Mouse (Mus musculus): ENCODE results near the gene Cd300a. TPM values are rescaled to one million over a fixed set of nuclear protein-coding genes. Genes with fewer than 3 reads are reported as not detected.

Cd300a gene
- polyA plus RNA-seq, 1 experiment from 2014 or later = 1.4 TPM

Other genes with a start within 250 kb of the Cd300a start
- 509 and 560 TPM in 2 replicates for gene Rpl38, start 221.5 kb upstream of the Cd300a start, polyA plus RNA-seq (2015; fragmentation: Nextera tagmentation; extraction: Ambion mirVana)
- gene Ttyh2, start 214.6 kb upstream of the Cd300a start, polyA plus RNA-seq (2015; fragmentation: Nextera tagmentation; extraction: Ambion mirVana) = 11.4 and 11.9 TPM in 2 replicates
- 1.1 and 1.3 TPM in 2 replicates for gene Dnaic2, start 162.6 kb upstream of the Cd300a start, polyA plus RNA-seq (2015; fragmentation: Nextera tagmentation; extraction: Ambion mirVana)
- 0.16 and 0.25 TPM in 2 replicates for gene Kif19a, start 124.7 kb upstream of the Cd300a start, polyA plus RNA-seq (2015; fragmentation: Nextera tagmentation; extraction: Ambion mirVana)
- gene Btbd17, start 94.1 kb upstream of the Cd300a start, polyA plus RNA-seq (2015; fragmentation: Nextera tagmentation; extraction: Ambion mirVana) = not detected in 2 replicates
- not detected in 2 replicates for gene Gpr142, start 91.1 kb upstream of the Cd300a start, polyA plus RNA-seq (2015; fragmentation: Nextera tagmentation; extraction: Ambion mirVana)
- 14.5 and 15.4 TPM in 2 replicates for gene Gprc5c, start 38.9 kb upstream of the Cd300a start, polyA plus RNA-seq (2015; fragmentation: Nextera tagmentation; extraction: Ambion mirVana)
- gene Cd300lb, start 44.3 kb downstream of the Cd300a start, polyA plus RNA-seq (2015; fragmentation: Nextera tagmentation; extraction: Ambion mirVana) = 0.59 and 0.70 TPM in 2 replicates
- not detected in 2 replicates for gene Cd300c, start 79.1 kb downstream of the Cd300a start, polyA plus RNA-seq (2015; fragmentation: Nextera tagmentation; extraction: Ambion mirVana)
- gene Cd300ld, start 99.9 kb downstream of the Cd300a start, polyA plus RNA-seq (2015; fragmentation: Nextera tagmentation; extraction: Ambion mirVana) = 0.26 and 0.37 TPM in 2 replicates
- 1.5 and 2.3 TPM in 2 replicates for gene Cd300c2, start 111.8 kb downstream of the Cd300a start, polyA plus RNA-seq (2015; fragmentation: Nextera tagmentation; extraction: Ambion mirVana)
- not detected in 2 replicates for gene Cd300ld2, start 126.2 kb downstream of the Cd300a start, polyA plus RNA-seq (2015; fragmentation: Nextera tagmentation; extraction: Ambion mirVana)
- not detected in 2 replicates for gene Cd300ld4, start 137.0 kb downstream of the Cd300a start, polyA plus RNA-seq (2015; fragmentation: Nextera tagmentation; extraction: Ambion mirVana)
- not detected in 2 replicates for gene Cd300ld5, start 147.7 kb downstream of the Cd300a start, polyA plus RNA-seq (2015; fragmentation: Nextera tagmentation; extraction: Ambion mirVana)
- gene Cd300ld3, start 158.4 kb downstream of the Cd300a start, polyA plus RNA-seq (2015; fragmentation: Nextera tagmentation; extraction: Ambion mirVana) = not detected in 2 replicates
- not detected in 2 replicates for gene Cd300e, start 172.1 kb downstream of the Cd300a start, polyA plus RNA-seq (2015; fragmentation: Nextera tagmentation; extraction: Ambion mirVana)
- 1.8 and 3.7 TPM in 2 replicates for gene Rab37, start 201.4 kb downstream of the Cd300a start, polyA plus RNA-seq (2015; fragmentation: Nextera tagmentation; extraction: Ambion mirVana)
- gene Cd300lf, start 244.0 kb downstream of the Cd300a start, polyA plus RNA-seq (2015; fragmentation: Nextera tagmentation; extraction: Ambion mirVana) = 0.72 and 0.87 TPM in 2 replicates

All from heart, embryonic 16.5 days (tissue).